Mouse (Mus musculus): Measurements from ENCODE around the gene Erfe. TPM values are rescaled to one million over a fixed set of nuclear protein-coding genes. Genes with fewer than 3 reads are reported as not detected.

Gene Erfe
- total RNA-seq, 2 experiments from 2014 or later, result 0.88 to 2.2 TPM

DNA sequence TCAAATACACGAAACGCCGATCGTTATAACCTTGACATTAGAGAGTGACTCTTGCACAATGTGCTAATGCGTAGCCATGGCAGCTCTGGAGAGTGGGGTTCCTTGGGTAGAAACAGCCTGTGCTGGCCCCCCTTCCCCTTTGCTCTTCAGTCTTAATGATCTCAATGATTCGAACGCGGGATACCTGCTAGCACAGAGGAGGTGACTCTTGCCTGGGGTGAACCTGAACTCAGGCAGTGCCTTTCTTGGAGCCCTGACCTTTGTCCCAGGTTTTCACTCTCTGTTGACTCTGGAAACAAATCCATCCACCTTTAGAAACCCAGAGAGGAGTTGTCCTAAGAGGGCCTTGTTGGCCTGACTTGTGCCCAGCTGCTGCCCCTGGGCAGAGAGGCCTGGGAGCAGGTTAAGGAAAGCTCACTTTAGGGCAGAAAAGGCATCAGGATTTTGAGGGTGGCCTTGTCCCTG lies 54.4 kb downstream of the Erfe start:
- no peak for DNase-seq (ENCODE audit: low spot score in 2 of 2)

Other genes starting within 250 kb of the Erfe start
- gene Rbm44, start 221.3 kb upstream of the Erfe start, total RNA-seq (2021), result under 1 TPM in 1 of 2 experiments, not detected in 1; 0.10 TPM
- gene Ramp1, start 186.6 kb upstream of the Erfe start, total RNA-seq (2021), result 10 to 100 TPM; 66.3 to 66.6 TPM
- gene Ube2f, start 116.1 kb upstream of the Erfe start, total RNA-seq (2021), result 10 to 100 TPM; 52.5 to 55.5 TPM
- gene Scly, start 68.1 kb upstream of the Erfe start, total RNA-seq (2021), result 10 to 100 TPM; 10.9 to 11.5 TPM
- gene Espnl, start 44.4 kb upstream of the Erfe start, total RNA-seq (2021), result under 1 TPM; 0.29 to 0.37 TPM
- gene Klhl30, start 15.4 kb upstream of the Erfe start, total RNA-seq (2021), result 10 to 100 TPM; 68.6 to 73.2 TPM
- 10 to 100 TPM; 65.7 to 71.3 TPM for gene Ilkap, start 32.4 kb downstream of the Erfe start, total RNA-seq (2021)
- gene Hes6, start 47.6 kb downstream of the Erfe start, total RNA-seq (2021), result 10 to 100 TPM; 31.2 to 37.4 TPM
- 1 to 10 TPM; 7.2 to 8.6 TPM for gene Per2, start 92.9 kb downstream of the Erfe start, total RNA-seq (2021)
- 1 to 10 TPM; 4.4 to 4.5 TPM for gene Traf3ip1, start 128.2 kb downstream of the Erfe start, total RNA-seq (2021)
- 10 to 100 TPM; 14.2 to 18.1 TPM for gene Asb1, start 174.1 kb downstream of the Erfe start, total RNA-seq (2021)

Data from gastrocnemius, postnatal 4 days (tissue).